ENCODE assay signal across 26 mouse cellular contexts in the genomic region with DNA sequence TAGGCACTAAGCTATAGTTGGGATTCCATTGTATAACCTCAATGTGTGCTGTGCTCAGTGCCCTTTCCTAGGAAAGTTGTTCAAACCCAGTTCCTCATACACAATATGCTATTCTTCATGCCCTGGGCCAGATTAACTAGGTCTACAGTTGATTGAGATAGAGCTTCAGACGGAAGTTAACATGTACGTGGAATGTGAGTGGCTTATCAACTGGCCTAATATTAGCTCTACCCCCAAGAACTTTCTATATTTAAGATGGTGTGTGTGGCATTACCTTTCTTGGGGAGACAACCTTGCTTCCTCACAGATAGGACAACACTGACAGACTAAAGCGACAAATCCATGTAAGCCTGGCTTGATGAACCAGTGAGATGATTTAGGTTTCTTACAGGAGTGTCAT.
"Had no signal": no experiment of that assay in that cellular context is flagged by ENCODE, and none has a peak within 500 bp of the region (broad histone marks: within the 10 kb centered on the region; RNA-seq: fewer than 3 reads in every experiment).

No protein-coding gene starts in this region.

- ATAC-seq: forebrain, embryonic 16.5 days; hindbrain, embryonic 16.5 days; inflammation-experienced regulatory T-cells, adult 6 months; intestine, embryonic 15.5 days; intestine, postnatal 0 days; liver, postnatal 0 days had no signal

- H3K4me3 ChIP-seq: gastrocnemius, adult 2 months; hindbrain, embryonic 10.5 days; hindbrain, embryonic 12.5 days; intestine, embryonic 15.5 days; layer of hippocampus, adult 2 months; left cerebral cortex, adult 2 months; limb, embryonic 10.5 days; limb, embryonic 12.5 days; liver, embryonic 13.5 days; liver, embryonic 15.5 days had no signal

- H3K36me3 ChIP-seq: hindbrain, embryonic 10.5 days; hindbrain, embryonic 12.5 days; intestine, embryonic 15.5 days; limb, embryonic 10.5 days; limb, embryonic 12.5 days; liver, embryonic 13.5 days; liver, embryonic 15.5 days had no signal

- DNase-seq: gastrocnemius, adult 2 months; gastrocnemius, postnatal 10 days; gastrocnemius, postnatal 25 days; kidney, adult 18-20 months; kidney, adult 8-10 months; kidney, postnatal 10 days; kidney, postnatal 25 days; kidney, postnatal 4 days; liver; liver, embryonic 13.5 days; liver, postnatal 0 days; lung, adult 2 months had no signal

- H3K9me3 ChIP-seq: hindbrain, embryonic 10.5 days; hindbrain, embryonic 12.5 days; intestine, embryonic 15.5 days; limb, embryonic 10.5 days; limb, embryonic 12.5 days; liver, embryonic 13.5 days; liver, embryonic 15.5 days had no signal

- H3K27ac ChIP-seq: gastrocnemius, adult 2 months; hindbrain, embryonic 10.5 days; hindbrain, embryonic 12.5 days; hindbrain, embryonic 14.5 days; intestine, embryonic 15.5 days; layer of hippocampus, adult 2 months; left cerebral cortex, adult 2 months; limb, embryonic 10.5 days; limb, embryonic 12.5 days; liver, embryonic 13.5 days; liver, embryonic 15.5 days had no signal

- H3K4me2 ChIP-seq: hindbrain, embryonic 12.5 days; hindbrain, embryonic 14.5 days; intestine, embryonic 15.5 days; limb, embryonic 12.5 days; liver, embryonic 11.5 days; liver, embryonic 13.5 days; liver, embryonic 15.5 days had no signal

- H3K4me1 ChIP-seq: hindbrain, embryonic 10.5 days; hindbrain, embryonic 12.5 days; intestine, embryonic 15.5 days; limb, embryonic 10.5 days; limb, embryonic 12.5 days; liver, embryonic 13.5 days; liver, embryonic 15.5 days had no signal

- H3K9ac ChIP-seq: hindbrain, embryonic 12.5 days; hindbrain, embryonic 14.5 days; intestine, embryonic 15.5 days; limb, embryonic 12.5 days; liver, embryonic 13.5 days; liver, embryonic 15.5 days; liver, postnatal 0 days had no signal

- H3K27me3 ChIP-seq: hindbrain, embryonic 12.5 days; intestine, embryonic 15.5 days; limb, embryonic 12.5 days; liver, embryonic 13.5 days; liver, embryonic 15.5 days had no signal
